Mouse (Mus musculus) macrophage (primary cell): ENCODE data around the gene Heg1. TPM values are rescaled to one million over a fixed set of nuclear protein-coding genes. Genes with fewer than 3 reads are reported as not detected.

Experiments
- H3K27ac ChIP-seq: fragments of 350-480 bp; formaldehyde crosslinking; 2 replicates; pipeline ENCODE4 v1.9.0; 2021
- H3K36me3 ChIP-seq: fragments of 350-480 bp; formaldehyde crosslinking; 2 replicates; pipeline ENCODE4 v1.9.0; 2021; ENCODE audit errors: inconsistent target
- H3K4me3 ChIP-seq: fragments of 350-480 bp; formaldehyde crosslinking; 2 replicates; pipeline ENCODE4 v1.9.0; 2021; ENCODE audit errors: inconsistent target
- H3K79me2 ChIP-seq: fragments of 350-480 bp; formaldehyde crosslinking; 2 replicates; pipeline ENCODE4 v1.9.0; 2021; ENCODE audit errors: inconsistent target
- WGBS: methylation state at CpG from one replicate; pipeline ENCODE4 v1.1.7; 2026; ENCODE audit warnings: inconsistent platforms; ENCODE audit not compliant: missing documents; 5-methylcytosine and 5-hydroxymethylcytosine counted together
- polyA plus RNA-seq: library from polyadenylated mRNA; stranded (reverse); fragments of 250-400 nt; gene quantifications from 3 replicates; pipeline ENCODE4 v1.2.4, GENCODE M21; 2018; ENCODE audit warnings: inconsistent platforms

Heg1 gene
- polyA plus RNA-seq, 1 experiment from 2014 or later: 0.57 TPM

DNA sequence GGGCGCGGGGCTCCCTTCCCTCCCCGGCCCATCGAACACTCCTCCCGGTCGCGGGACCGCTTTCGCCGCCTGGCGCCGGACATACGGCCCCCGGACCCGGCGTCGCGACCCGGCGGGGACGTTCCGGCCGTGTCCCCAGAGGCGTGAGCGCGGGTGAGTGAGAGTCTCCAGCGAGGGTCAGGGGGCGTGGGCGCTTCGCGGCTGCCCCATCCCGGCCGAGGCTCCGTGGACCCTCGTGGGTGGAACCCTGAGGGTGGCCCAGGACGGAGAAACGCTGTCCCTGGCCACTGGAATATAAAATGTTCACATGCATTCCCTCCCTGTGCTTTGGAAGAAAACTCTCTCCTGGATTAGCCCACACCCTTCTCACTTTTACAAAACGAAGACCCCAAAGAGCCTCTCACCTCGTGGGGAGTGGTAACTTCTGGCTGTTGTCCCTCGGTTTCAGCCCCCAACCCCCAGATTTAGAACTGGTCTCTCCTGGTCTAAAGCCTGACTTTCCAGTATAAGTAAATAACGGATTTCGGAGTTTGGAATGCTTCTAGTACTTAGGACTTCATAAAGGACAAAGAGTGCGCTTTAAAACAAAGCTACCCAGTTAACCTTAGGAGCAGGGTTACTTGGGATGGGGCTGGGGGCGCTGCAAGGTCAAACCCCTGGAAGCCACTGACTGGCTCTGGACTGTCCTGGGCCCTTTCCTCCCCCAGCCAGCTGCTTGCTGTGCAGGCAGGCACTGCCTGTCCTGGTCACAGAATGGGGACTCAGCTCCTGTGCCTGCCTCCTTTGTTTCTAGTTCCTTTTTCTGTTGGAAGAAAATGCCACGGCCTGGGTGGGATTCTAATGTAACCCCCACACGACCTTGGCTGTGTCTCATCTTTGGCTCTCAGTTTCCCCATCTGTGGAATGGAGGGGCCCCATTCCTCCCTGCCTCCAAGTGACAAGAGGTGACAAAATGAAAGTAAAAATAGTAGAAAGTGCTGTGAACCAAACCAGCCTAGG, 832 bp downstream of the Heg1 start:
- under 1% methylated on average over 46 of the region's 46 CpGs for WGBS
- H3K27ac ChIP-seq: no peak overlapping the region
- H3K36me3 ChIP-seq: no peaks in the 10 kb centered on the region
- no peaks in the 10 kb centered on the region for H3K79me2 ChIP-seq
- no peak overlapping the region for H3K4me3 ChIP-seq

DNA sequence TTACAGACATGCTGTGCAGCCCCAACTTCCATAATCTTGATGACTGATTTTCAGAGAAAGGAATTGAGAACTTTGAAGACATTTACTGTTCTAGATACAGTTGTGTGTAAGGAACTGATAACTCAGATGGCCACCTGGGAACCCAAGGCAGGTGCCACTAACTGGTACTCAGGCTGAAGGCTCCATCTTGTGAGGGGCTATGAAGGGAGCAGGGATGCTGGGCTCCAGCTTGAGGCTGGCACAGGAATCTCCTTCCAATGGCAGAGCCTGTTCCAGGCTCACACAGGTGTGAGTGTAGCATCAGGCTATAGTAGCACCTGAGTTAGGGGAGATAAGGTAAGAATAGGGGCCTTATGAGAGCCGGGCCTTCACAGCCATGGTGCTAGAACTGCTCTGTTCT, 1.9 kb downstream of the Heg1 start:
- 92% methylated on average over 1 of the region's 1 CpGs for WGBS
- H3K27ac ChIP-seq: no peak overlapping the region
- no peaks in the 10 kb centered on the region for H3K36me3 ChIP-seq
- no peaks in the 10 kb centered on the region for H3K79me2 ChIP-seq
- H3K4me3 ChIP-seq: no peak overlapping the region

DNA sequence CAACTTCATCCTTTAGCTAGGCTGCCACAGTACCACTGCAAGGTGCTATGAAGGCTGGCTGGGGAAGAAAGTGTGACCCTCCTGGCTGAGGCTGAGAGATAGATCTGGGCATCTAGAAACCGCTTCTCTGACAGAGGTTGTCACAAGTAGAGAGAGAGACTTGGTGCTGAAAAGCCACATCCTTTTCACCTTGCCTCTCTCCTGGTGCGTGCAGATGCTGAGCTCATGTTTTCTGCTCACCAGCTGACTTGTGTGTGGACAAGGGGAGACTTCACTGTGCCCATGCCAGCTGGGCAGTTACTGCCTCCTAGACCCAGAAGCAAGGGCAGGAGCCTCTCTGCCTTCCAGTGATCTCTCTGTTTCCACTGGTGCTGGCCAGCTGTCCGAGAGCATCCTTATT, 3.6 kb downstream of the Heg1 start:
- Histone ChIP-seq H3K79me2 (no peaks in the 10 kb centered on the region), H3K27ac (no peak overlapping the region), H3K4me3 (no peak overlapping the region), H3K36me3 (no peaks in the 10 kb centered on the region)
- 46% methylated on average over 3 of the region's 3 CpGs for WGBS

DNA sequence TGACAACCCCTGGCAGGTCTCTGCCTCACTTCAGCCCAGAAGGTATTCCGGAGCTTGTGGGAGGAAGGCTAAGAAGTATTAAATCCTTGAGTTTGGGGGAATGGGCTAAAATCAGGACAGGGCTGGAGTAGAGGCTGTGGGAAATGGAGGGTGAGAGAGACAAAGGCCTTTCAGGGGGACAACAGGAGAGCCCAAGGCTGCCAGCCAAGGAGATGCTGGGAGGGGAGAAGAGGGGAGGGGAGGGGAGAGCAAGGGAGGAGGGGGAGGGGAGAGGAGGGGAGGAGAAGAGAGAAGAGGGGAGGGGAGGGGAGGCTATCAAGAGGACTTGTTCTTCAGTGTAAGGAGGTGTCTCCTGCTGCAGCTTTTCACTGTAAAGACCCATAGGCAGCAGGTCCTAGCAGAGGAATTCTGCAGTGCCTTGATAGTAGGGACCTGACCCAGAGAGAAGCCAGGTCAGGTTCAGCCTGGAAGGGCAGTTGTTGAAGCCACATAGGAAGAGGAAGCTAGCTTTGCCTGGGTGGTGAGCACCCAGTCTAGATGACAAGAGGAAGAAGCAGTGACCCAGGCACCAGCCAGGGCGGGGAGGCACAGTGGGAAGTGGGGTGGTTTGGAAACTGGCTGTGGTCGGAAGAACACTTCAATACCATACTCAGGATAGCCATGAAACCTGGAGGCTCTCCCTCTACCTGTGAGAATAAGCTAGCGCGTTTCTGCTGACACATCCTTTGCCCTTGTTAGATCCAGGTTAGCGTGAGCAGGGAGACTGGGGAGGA, 7.0 kb downstream of the Heg1 start:
- Histone ChIP-seq H3K36me3 (no peaks in the 10 kb centered on the region), H3K4me3 (no peak overlapping the region), H3K27ac (no peak overlapping the region), H3K79me2 (no peaks in the 10 kb centered on the region)
- WGBS: 16% methylated on average over 6 of the region's 6 CpGs

DNA sequence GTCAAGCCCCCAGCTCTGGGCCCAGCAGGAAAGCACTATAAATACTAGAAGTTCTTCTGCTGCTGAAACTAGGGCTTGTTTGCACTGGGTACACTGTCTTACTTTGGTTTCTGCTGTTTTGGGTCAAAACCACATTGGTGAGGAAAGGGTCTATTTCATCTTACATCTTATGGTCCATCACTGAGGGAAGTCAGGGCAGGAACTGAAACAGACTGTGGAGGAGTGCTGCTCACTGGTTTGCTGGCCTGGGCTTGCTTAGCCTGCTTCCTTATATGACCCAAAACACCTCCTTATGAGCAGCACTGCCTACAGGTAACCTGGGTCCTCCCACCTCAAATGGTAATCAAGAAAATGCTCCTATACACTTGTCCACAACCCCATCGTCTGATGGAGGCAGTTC, 9.4 kb downstream of the Heg1 start:
- H3K4me3 ChIP-seq: no peak overlapping the region
- H3K36me3 ChIP-seq: no peaks in the 10 kb centered on the region
- 93% methylated on average over 1 of the region's 1 CpGs for WGBS
- H3K79me2 ChIP-seq: no peaks in the 10 kb centered on the region
- H3K27ac ChIP-seq: no peak overlapping the region

DNA sequence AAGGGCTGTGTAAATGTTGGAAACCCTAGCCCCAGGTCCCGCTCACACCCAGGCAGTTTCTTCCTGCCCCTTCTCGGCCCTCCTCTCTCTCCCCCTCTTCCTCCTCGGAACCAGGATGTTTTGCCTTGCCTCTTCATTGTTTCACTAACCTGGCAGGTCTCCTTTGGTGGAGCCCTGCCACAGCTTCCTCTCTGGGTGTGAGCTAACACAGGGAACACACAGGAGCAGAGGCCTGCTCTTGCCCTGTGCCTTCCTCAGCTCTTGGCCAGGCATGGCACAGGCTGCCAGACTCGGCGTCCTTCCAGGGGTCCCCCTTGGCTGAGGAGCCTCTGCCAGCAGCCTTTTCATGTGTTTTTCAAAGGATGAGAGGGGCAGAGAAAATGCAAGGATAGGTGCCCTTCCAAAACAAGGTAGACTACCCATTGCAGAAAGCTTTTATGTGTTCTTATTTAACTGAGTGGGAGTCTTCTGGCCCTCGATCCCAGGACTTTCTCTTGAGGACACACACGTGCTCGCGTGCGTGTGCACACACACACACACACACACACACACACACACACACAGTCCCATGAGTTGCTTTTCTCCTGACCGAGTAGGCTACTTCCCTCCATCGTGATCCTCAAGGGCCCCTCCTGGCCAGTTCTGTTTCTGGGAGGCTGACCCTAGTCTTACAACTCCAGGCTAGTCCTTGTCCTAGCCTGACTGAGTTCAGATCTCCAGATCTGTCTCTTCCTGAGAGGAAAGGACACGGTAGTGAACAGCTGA, 12.8 kb downstream of the Heg1 start:
- 66% methylated on average over 12 of the region's 13 CpGs for WGBS
- no peak overlapping the region for H3K4me3 ChIP-seq
- no peak overlapping the region for H3K27ac ChIP-seq
- no peaks in the 10 kb centered on the region for H3K79me2 ChIP-seq
- H3K36me3 ChIP-seq: no peaks in the 10 kb centered on the region

DNA sequence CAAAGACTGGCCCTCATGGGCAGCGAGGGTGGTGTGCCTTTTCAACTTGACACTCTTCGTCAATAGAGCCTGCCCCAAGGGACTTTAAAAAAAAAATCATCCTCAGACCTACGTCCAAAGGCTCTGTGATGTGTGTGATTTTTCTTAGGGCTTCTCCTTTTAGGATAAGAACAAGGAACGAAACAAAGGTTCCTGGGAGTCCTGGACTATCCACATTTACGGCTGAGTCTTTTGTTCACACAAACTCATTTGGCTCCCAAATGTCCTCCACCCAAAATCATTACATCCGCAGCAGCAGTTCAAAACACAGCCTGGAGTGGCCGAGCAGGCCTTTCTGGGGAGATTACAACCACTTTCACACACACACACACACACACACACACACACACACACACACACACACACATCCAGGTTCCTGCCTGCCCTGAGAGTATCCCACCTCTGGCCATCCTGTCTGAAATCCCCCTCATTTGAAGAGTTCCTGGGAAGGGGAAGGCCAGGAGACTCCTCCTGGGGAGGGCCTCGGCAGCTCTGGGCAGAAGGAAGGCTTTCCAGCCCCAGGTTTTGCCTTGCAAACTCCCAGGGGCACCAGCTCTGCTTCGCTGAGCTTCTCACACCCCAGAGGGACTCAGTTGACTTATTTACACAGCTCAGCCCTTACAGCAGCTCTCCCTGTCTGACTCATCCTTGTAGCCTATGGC, 13.6 kb downstream of the Heg1 start:
- Histone ChIP-seq H3K79me2 (no peaks in the 10 kb centered on the region), H3K27ac (no peak overlapping the region), H3K4me3 (no peak overlapping the region), H3K36me3 (no peaks in the 10 kb centered on the region)
- WGBS: 93% methylated on average over 9 of the region's 9 CpGs

DNA sequence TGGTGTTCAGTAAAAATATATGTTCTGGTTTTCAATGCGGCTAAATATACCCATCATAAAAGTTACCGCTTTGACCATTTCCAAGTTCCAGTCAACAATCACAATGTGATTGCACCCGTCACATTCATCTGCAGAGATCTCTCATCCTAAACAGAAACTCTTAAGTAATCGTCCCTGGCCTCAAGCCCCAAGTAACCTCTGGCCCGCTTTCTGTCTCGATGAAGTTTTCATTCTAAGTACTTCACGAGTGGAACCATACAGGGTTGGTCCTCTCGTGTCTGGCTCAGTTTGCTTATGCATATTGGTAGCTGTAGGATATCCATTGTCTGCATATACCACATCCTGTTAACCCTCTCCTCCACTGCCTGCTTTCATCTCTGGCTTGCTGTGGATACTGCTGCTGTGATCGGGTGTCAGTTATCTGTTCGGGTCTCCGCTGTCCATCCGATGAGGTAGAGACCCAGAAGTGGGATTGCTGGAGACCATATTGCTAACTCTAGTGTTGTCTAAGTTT, 14.2 kb downstream of the Heg1 start:
- Histone ChIP-seq H3K36me3 (no peaks in the 10 kb centered on the region), H3K4me3 (no peak overlapping the region), H3K27ac (no peak overlapping the region), H3K79me2 (no peaks in the 10 kb centered on the region)
- 81% methylated on average over 12 of the region's 12 CpGs for WGBS

DNA sequence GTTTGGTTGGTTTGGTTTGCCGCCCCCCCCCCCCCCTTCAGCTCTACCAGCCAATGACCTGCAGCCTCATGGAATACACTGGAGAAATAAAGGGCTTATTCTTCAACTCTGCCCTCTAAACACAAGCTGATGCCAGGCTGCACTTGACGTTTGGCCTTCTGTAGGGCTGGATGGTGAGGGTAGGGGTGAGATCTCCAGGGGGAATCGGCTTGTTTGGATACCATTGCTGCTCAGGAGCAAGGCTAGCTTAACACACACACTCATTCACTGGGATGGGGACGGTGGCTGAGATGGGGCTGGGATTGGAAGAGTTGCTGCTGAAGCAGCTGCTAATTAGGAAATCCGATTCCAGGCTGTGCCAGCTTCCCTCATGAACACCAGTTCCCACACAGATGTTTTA, 16.4 kb downstream of the Heg1 start:
- WGBS: 84% methylated on average over 4 of the region's 5 CpGs
- Histone ChIP-seq H3K4me3 (no peak overlapping the region), H3K27ac (no peak overlapping the region), H3K79me2 (no peaks in the 10 kb centered on the region), H3K36me3 (no peaks in the 10 kb centered on the region)

DNA sequence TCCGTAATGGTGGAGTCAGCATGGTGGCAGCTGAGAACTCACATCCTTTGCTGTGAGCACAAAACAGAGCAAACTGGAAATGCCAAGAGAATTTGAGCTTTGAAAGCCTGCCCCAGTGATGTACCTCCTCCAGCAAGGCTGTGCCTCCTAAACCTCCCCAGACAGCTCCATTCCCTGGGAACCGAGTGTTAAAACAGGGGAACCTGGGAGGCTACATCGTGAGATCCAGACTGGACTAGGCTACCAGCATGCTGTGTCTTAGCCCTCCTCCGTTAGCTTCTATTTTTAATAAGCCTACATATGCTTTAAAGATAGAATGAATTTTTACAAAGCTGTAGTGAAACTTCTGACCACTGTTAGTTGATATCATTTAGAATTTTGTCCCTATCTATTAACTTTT, 17.7 kb downstream of the Heg1 start:
- no peaks in the 10 kb centered on the region for H3K79me2 ChIP-seq
- no peak overlapping the region for H3K27ac ChIP-seq
- H3K4me3 ChIP-seq: no peak overlapping the region
- no peaks in the 10 kb centered on the region for H3K36me3 ChIP-seq
- 95% methylated on average over 4 of the region's 4 CpGs for whole genome bisulfite sequencing

DNA sequence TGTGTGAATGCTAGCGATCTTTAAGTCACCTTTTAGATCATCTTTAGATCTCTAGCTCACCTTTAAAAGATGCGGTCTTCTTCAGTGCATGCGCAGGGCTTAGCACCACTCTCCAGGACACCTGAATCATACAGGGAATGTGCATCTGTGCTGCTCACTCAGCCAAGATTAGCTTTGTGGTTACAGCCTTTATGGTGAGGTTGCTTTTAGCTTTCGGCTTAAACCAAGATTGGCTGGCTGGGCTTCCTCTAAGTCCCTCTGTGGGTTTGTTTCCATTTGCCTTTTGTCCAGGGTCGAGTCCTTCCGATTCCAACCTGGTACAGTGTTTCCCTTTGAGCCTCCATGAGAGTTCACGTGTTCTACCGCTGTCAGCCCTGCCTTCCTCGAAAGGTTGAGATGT, 20.1 kb downstream of the Heg1 start:
- H3K27ac ChIP-seq: no peak overlapping the region
- H3K79me2 ChIP-seq: no peaks in the 10 kb centered on the region
- WGBS: 73% methylated on average over 9 of the region's 9 CpGs
- no peak overlapping the region for H3K4me3 ChIP-seq
- H3K36me3 ChIP-seq: no peaks in the 10 kb centered on the region

DNA sequence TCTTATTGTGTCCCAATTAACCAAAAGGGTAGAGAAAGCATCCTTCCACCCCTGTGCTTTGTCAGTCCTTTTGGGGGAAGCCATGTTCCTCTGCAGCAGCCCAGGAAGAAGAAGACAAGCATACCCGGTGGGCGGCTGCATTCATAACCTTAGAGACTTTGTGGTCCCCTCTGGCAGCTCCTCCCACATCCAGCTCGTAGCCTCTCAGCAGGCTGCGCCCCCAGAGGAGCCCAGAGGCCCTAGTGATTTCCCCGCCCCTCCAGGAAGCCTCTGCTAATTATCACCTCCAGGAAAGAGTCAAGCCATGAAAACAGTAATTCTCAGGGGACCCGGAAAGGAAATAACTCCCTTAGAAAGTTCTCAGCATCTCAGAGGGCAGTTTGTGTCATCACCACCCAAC, 21.1 kb downstream of the Heg1 start:
- Histone ChIP-seq H3K4me3 (no peak overlapping the region), H3K79me2 (no peaks in the 10 kb centered on the region), H3K36me3 (no peaks in the 10 kb centered on the region), H3K27ac (no peak overlapping the region)
- WGBS: 86% methylated on average over 6 of the region's 6 CpGs

DNA sequence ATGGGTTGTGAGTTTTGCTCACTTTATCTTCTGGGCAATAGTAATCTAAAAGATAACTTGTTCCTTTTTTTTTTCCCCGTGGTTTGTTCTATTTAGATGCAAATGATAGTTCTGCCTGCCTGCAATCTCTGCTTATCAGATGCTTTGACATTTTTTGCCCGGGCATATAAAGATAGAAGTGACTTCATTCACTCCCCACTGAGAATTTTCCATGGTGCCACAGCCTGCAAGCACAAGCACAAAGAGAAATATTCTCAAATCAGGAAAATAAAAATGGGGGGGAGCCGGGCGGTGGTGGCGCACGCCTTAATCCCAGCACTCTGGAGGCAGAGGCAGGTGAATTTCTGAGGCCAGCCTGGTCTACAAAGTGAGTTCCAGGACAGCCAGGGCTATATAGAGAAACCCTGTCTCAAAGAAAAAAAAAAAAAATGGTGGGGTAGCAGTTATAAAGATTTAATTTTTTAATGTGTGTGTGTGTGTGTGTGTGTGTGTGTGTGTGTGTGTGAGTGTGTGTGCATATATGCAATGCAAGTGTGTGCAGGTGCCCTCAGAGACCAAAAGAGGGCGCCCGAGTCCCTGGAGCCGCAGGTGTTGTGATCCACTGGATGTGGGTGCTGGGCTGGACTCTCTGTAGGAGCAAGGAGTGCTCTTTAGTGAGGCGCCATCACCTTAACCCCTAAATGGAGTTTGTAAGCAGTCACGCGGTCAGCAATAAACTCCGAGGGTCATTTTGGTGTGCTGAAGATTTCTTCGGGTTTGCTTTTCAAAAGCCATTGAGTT, 22.1 kb downstream of the Heg1 start:
- 94% methylated on average over 14 of the region's 14 CpGs for WGBS
- Histone ChIP-seq H3K4me3 (no peak overlapping the region), H3K36me3 (no peaks in the 10 kb centered on the region), H3K79me2 (no peaks in the 10 kb centered on the region), H3K27ac (no peak overlapping the region)
